Mouse (Mus musculus): ENCODE results near the gene Ermard. TPM values are rescaled to one million over a fixed set of nuclear protein-coding genes. Genes with fewer than 3 reads are reported as not detected.

Ermard gene
- polyA plus RNA-seq, 1 experiment from 2014 or later: 104 TPM

- 21% methylated on average over 6 of the region's 6 CpGs for WGBS
- H3K4me1 ChIP-seq (replicated peaks): peaks cover 8% of the 10 kb centered on the region
- H3K4me2 ChIP-seq: peak overlapping the region; percentile 45
- peaks cover 17% of the 10 kb centered on the region for H3K36me3 ChIP-seq
- H3K9ac ChIP-seq (replicated peaks): no peak overlapping the region
- H3K27ac ChIP-seq: no peak overlapping the region
- ATAC-seq (ENCODE audit: insufficient number of reproducible peaks, insufficient read depth, low FRiP score, low TSS enrichment, low read depth): peak; percentile 72; the same call in 1 of the 2 replicates
- no peak overlapping the region for H3K4me3 ChIP-seq (replicated peaks)
- no peaks in the 10 kb centered on the region for H3K9me3 ChIP-seq
- H3K27me3 ChIP-seq: no peaks in the 10 kb centered on the region
Measured at GRCm38 (mm10) chr17:15066066-15066465, 25.1 kb downstream of the Ermard start.

- Histone ChIP-seq H3K4me1 (replicated peaks) (peaks cover 8% of the 10 kb centered on the region), H3K9ac (replicated peaks) (no peak overlapping the region), H3K27me3 (no peaks in the 10 kb centered on the region), H3K27ac (no peak overlapping the region), H3K4me3 (replicated peaks) (no peak overlapping the region), H3K4me2 (no peak overlapping the region), H3K9me3 (no peaks in the 10 kb centered on the region), H3K36me3 (peaks cover 8% of the 10 kb centered on the region; the same call in 1 of the 2 replicates)
- 24% methylated on average over 1 of the region's 1 CpGs for WGBS
- no peak for ATAC-seq (ENCODE audit: insufficient number of reproducible peaks, insufficient read depth, low FRiP score, low TSS enrichment, low read depth)
Measured at GRCm38 (mm10) chr17:15066911-15067310, 25.9 kb downstream of the Ermard start.

GRCm38 (mm10) chr17:15068040-15068792, 27.2 kb downstream of the Ermard start:
- Histone ChIP-seq H3K36me3 (no peaks in the 10 kb centered on the region), H3K4me1 (replicated peaks) (peaks cover 8% of the 10 kb centered on the region), H3K9me3 (no peaks in the 10 kb centered on the region), H3K4me2 (no peak overlapping the region), H3K4me3 (replicated peaks) (no peak overlapping the region), H3K27ac (no peak overlapping the region), H3K27me3 (no peaks in the 10 kb centered on the region), H3K9ac (replicated peaks) (no peak overlapping the region)
- 52% methylated on average over 8 of the region's 8 CpGs for WGBS
- no peak for ATAC-seq (ENCODE audit: insufficient number of reproducible peaks, insufficient read depth, low FRiP score, low TSS enrichment, low read depth)

- Histone ChIP-seq H3K36me3 (no peaks in the 10 kb centered on the region), H3K9ac (replicated peaks) (no peak overlapping the region), H3K9me3 (no peaks in the 10 kb centered on the region), H3K4me3 (replicated peaks) (no peak overlapping the region), H3K27ac (no peak overlapping the region), H3K4me1 (replicated peaks) (peaks cover 8% of the 10 kb centered on the region), H3K27me3 (no peaks in the 10 kb centered on the region), H3K4me2 (no peak overlapping the region)
- 45% methylated on average over 2 of the region's 2 CpGs for WGBS
- no peak for ATAC-seq (ENCODE audit: insufficient number of reproducible peaks, insufficient read depth, low FRiP score, low TSS enrichment, low read depth)
Measured at GRCm38 (mm10) chr17:15069124-15069523, 28.1 kb downstream of the Ermard start.

GRCm38 (mm10) chr17:15072211-15072610, 31.2 kb downstream of the Ermard start:
- WGBS: 82% methylated on average over 2 of the region's 2 CpGs
- ATAC-seq (ENCODE audit: insufficient number of reproducible peaks, insufficient read depth, low FRiP score, low TSS enrichment, low read depth): no peak
- Histone ChIP-seq H3K4me1 (replicated peaks) (peaks cover 4% of the 10 kb centered on the region; the same call in 1 of the 2 replicates), H3K27me3 (no peaks in the 10 kb centered on the region), H3K4me3 (replicated peaks) (no peak overlapping the region), H3K4me2 (no peak overlapping the region), H3K36me3 (no peaks in the 10 kb centered on the region), H3K9me3 (no peaks in the 10 kb centered on the region), H3K27ac (no peak overlapping the region), H3K9ac (replicated peaks) (no peak overlapping the region)

GRCm38 (mm10) chr17:15075033-15075432, 34.0 kb downstream of the Ermard start:
- Histone ChIP-seq H3K9ac (replicated peaks) (no peak overlapping the region), H3K4me3 (replicated peaks) (no peak overlapping the region), H3K9me3 (no peaks in the 10 kb centered on the region), H3K27me3 (no peaks in the 10 kb centered on the region), H3K4me2 (no peak overlapping the region), H3K4me1 (replicated peaks) (peaks cover 4% of the 10 kb centered on the region; the same call in 1 of the 2 replicates), H3K27ac (no peak overlapping the region), H3K36me3 (no peaks in the 10 kb centered on the region)
- 65% methylated on average over 8 of the region's 8 CpGs for WGBS
- no peak for ATAC-seq (ENCODE audit: insufficient number of reproducible peaks, insufficient read depth, low FRiP score, low TSS enrichment, low read depth)

DNA sequence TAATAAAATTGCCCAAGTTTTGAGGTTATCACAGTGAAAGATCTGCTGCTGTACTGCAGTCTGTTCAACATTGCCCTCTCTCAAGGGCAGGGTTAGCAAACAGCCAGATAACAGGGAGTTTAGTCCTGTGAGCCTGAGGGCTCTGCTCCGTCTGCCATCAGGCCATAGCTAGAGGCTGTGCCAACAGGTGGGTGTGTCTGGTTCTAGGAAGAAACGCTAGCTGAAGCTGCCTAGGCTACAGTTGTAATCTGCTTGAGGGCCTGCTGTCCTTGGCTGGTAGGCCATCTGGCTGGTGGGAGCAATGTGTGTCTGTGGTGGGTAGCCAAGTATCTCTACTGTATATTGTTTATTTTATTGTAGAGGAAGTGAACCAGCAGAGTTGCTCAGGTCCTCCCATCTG, 36.5 kb downstream of the Ermard start:
- Histone ChIP-seq H3K4me1 (replicated peaks) (peaks cover 4% of the 10 kb centered on the region; the same call in 1 of the 2 replicates), H3K4me3 (replicated peaks) (no peak overlapping the region), H3K9ac (replicated peaks) (no peak overlapping the region), H3K27ac (no peak overlapping the region), H3K9me3 (no peaks in the 10 kb centered on the region), H3K27me3 (no peaks in the 10 kb centered on the region), H3K4me2 (no peak overlapping the region), H3K36me3 (no peaks in the 10 kb centered on the region)
- WGBS: 48% methylated on average over 2 of the region's 2 CpGs
- no peak for ATAC-seq (ENCODE audit: insufficient number of reproducible peaks, insufficient read depth, low FRiP score, low TSS enrichment, low read depth)

DNA sequence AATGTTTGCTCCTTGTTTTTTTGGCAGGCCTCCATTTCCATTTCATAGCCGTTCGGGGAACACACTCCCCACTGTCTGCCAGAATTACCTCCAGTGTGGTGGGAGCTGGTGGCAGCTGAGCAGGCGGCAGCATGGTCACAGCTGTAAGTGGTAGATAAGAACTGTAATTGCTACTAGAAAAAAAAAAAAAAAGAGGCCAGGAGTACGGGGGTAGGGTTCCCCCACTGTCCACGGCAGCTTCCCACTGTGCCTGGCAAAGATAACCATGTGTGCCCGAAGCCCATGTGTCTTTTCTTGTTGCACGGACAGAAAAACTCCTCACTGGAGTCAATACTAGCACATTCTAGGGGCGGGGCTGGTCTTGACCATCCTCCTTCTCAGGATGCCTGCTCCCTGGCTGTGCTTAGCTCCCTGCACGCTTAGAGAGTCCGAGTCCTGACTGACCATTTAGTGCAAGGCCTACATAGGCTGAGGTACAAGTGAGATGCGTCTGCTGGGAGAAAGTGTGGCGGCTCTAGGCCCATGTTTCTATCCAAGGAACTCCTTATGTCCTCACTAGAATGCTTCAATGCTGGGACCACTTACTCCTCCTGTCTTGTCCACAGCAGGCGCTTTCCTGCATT, 43.3 kb downstream of the Ermard start:
- 0 out of 2 replicates have a peak, but pooled peaks have one; percentile 11 for ATAC-seq (ENCODE audit: insufficient number of reproducible peaks, insufficient read depth, low FRiP score, low TSS enrichment, low read depth)
- Histone ChIP-seq H3K4me1 (replicated peaks) (peaks cover 13% of the 10 kb centered on the region), H3K27ac (no peak overlapping the region), H3K9me3 (no peaks in the 10 kb centered on the region), H3K36me3 (no peaks in the 10 kb centered on the region), H3K4me3 (replicated peaks) (no peak overlapping the region), H3K27me3 (no peaks in the 10 kb centered on the region; the same call in 1 of the 2 replicates), H3K4me2 (no peak overlapping the region), H3K9ac (replicated peaks) (no peak overlapping the region)
- 66% methylated on average over 13 of the region's 13 CpGs for WGBS

- no peaks in the 10 kb centered on the region for H3K36me3 ChIP-seq
- H3K4me1 ChIP-seq (replicated peaks): peaks cover 13% of the 10 kb centered on the region
- no peaks in the 10 kb centered on the region for H3K9me3 ChIP-seq
- no peaks in the 10 kb centered on the region; the same call in 1 of the 2 replicates for H3K27me3 ChIP-seq
- no peak overlapping the region for H3K9ac ChIP-seq (replicated peaks)
- H3K4me3 ChIP-seq (replicated peaks): no peak overlapping the region
- H3K4me2 ChIP-seq: no peak overlapping the region
- WGBS: 63% methylated on average over 2 of the region's 2 CpGs
- ATAC-seq (ENCODE audit: insufficient number of reproducible peaks, insufficient read depth, low FRiP score, low TSS enrichment, low read depth): no peak
- H3K27ac ChIP-seq: no peak overlapping the region
Measured at GRCm38 (mm10) chr17:15085006-15085405, 44.0 kb downstream of the Ermard start.

DNA sequence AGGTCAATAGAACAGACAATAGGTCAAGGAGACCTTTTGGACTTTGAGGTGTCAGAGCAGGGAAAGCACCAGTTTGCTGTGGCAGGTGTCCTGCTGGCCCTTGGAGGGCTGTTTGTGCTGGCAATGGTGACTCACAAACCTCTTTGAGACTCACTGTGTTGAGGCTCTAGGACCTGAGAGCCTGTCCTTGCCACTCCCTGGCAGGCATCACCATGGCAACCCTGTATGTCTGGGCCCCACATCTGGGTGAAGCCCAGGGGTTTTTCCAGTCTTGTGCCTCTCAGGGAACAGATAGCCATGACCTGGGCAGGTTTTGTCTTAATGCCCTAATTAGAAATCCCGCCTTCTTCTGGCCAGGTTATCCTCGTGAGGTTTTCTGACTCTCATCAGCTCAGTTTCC, 47.2 kb downstream of the Ermard start:
- Histone ChIP-seq H3K27me3 (no peaks in the 10 kb centered on the region; the same call in 1 of the 2 replicates), H3K4me1 (replicated peaks) (peaks cover 13% of the 10 kb centered on the region), H3K9me3 (no peaks in the 10 kb centered on the region), H3K9ac (replicated peaks) (no peak overlapping the region), H3K36me3 (no peaks in the 10 kb centered on the region), H3K27ac (no peak overlapping the region), H3K4me2 (no peak overlapping the region), H3K4me3 (replicated peaks) (no peak overlapping the region)
- WGBS: 18% methylated on average over 2 of the region's 2 CpGs
- no peak for ATAC-seq (ENCODE audit: insufficient number of reproducible peaks, insufficient read depth, low FRiP score, low TSS enrichment, low read depth)

DNA sequence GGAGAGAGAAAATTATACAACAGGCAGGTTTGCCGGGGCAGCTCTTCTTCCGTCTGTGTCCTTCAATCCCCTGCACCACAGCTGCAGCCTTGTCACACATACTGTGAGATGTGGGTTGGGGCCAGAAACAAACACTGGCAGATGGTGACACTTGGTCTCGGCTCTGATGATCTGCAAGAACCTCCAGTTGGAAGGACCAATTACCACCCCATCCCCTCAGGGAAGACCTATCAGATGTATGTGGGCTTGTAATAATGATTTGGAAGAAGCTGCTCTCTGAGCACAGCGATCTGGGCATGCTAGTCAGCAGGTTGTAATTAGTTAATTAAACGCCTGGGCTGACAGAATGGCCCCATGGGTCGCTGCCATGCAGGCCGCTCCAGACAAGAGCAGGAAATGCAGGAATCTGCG, 47.6 kb downstream of the Ermard start:
- WGBS: 12% methylated on average over 8 of the region's 8 CpGs
- H3K4me3 ChIP-seq (replicated peaks): no peak overlapping the region
- H3K9me3 ChIP-seq: no peaks in the 10 kb centered on the region
- no peak overlapping the region for H3K27ac ChIP-seq
- no peaks in the 10 kb centered on the region for H3K36me3 ChIP-seq
- no peak overlapping the region for H3K9ac ChIP-seq (replicated peaks)
- H3K27me3 ChIP-seq: no peaks in the 10 kb centered on the region; the same call in 1 of the 2 replicates
- no peak for ATAC-seq (ENCODE audit: insufficient number of reproducible peaks, insufficient read depth, low FRiP score, low TSS enrichment, low read depth)
- peaks cover 16% of the 10 kb centered on the region for H3K4me1 ChIP-seq (replicated peaks)
- peak overlapping the region; percentile 21; the same call in 1 of the 2 replicates for H3K4me2 ChIP-seq
